Mouse (Mus musculus) adrenal gland, adult 18-20 months (tissue): ENCODE measurements at regions not wholly inside any gene's neighbourhood (a gene's known extent, or its start where the extent isn't known, plus 50 kb on each side); places are given as distances from the start of the nearest gene placed in this dataset.
A peak's percentile ranks its signal among the peaks of the same experiment; 100 is the strongest.
"Not testable (repeated sequence)": the region's sequence is repeated elsewhere in the genome, so short reads cannot be mapped to it uniquely, and the experiment has no call there.

Experiments
- DNase-seq, 2 experiments: peaks; one replicate each; pipeline ENCODE4 v3.0.0; 2021 to 2022; ENCODE audit warnings: low spot score in 2 of 2

GRCm38 (mm10) chr1:141716953-141717352, 1471.0 kb downstream of the Kcnt2 start:
- DNase-seq: no peak

- no peak for DNase-seq
These were observed 1471.6 kb downstream of the Kcnt2 start for GRCm38 (mm10) chr1:141717510-141717909.

- no peak for DNase-seq
These were observed 1495.3 kb downstream of the Kcnt2 start for GRCm38 (mm10) chr1:141741299-141741698.

GRCm38 (mm10) chr1:141776059-141776458, 1530.1 kb downstream of the Kcnt2 start:
- DNase-seq: no peak

GRCm38 (mm10) chr1:141783367-141783766, 1537.4 kb downstream of the Kcnt2 start:
- no peak for DNase-seq

- no peak for DNase-seq
These were observed 1567.6 kb downstream of the Kcnt2 start for GRCm38 (mm10) chr1:141813315-141814158.

GRCm38 (mm10) chr1:141831444-141831843, 1585.5 kb downstream of the Kcnt2 start:
- DNase-seq: no peak

GRCm38 (mm10) chr1:141842547-141842946, 1596.6 kb downstream of the Kcnt2 start:
- DNase-seq: no peak

GRCm38 (mm10) chr1:141853841-141854240, 1607.9 kb downstream of the Kcnt2 start:
- not testable (repeated sequence) for DNase-seq

- DNase-seq: no peak
These were observed 1638.4 kb downstream of the Kcnt2 start for GRCm38 (mm10) chr1:141884356-141884755.

- DNase-seq: no peak
These were observed 1652.0 kb downstream of the Kcnt2 start for GRCm38 (mm10) chr1:141897924-141898455.

GRCm38 (mm10) chr1:141911714-141912398, 1665.9 kb downstream of the Kcnt2 start:
- no peak for DNase-seq

- DNase-seq: no peak
These were observed 1680.2 kb downstream of the Kcnt2 start for GRCm38 (mm10) chr1:141926194-141926593.

- no peak for DNase-seq
These were observed 1680.8 kb downstream of the Kcnt2 start for GRCm38 (mm10) chr1:141926804-141927203.

- DNase-seq: no peak
These were observed 1692.4 kb upstream of the B3galt2 start for GRCm38 (mm10) chr1:141948055-141948454.

- no peak for DNase-seq
These were observed 1686.1 kb upstream of the B3galt2 start for GRCm38 (mm10) chr1:141954323-141954867.

- peak; percentile 18 to 19 for DNase-seq
These were observed 1678.7 kb upstream of the B3galt2 start for GRCm38 (mm10) chr1:141961743-141962142.

GRCm38 (mm10) chr1:141968133-141968532, 1672.3 kb upstream of the B3galt2 start:
- no peak for DNase-seq

- DNase-seq: no peak
These were observed 1666.1 kb upstream of the B3galt2 start for GRCm38 (mm10) chr1:141974329-141974728.

- no peak for DNase-seq
These were observed 1640.7 kb upstream of the B3galt2 start for GRCm38 (mm10) chr1:141999769-142000168.

- no peak for DNase-seq
These were observed 1640.1 kb upstream of the B3galt2 start for GRCm38 (mm10) chr1:142000335-142000734.

GRCm38 (mm10) chr1:142006316-142006715, 1634.1 kb upstream of the B3galt2 start:
- DNase-seq: no peak
